Mouse (Mus musculus): Measurements from ENCODE around the gene Dpyd.

GRCm38 (mm10) chr3:119419745-119420144 lies 857.8 kb downstream of the Dpyd start:
- TF ChIP-seq CTCF (IDR thresholded peaks at IDR 0.05; ENCODE audit: control insufficient read depth, insufficient read depth, insufficient replicate concordance, low read depth, low read length) (no peak), POLR2A (IDR thresholded peaks at IDR 0.05; ENCODE audit: control insufficient read depth, low read depth, low read length) (no peak)

All from testis, adult 2 months (tissue).